Mouse (Mus musculus): ENCODE measurements around the gene Vti1a.

DNA sequence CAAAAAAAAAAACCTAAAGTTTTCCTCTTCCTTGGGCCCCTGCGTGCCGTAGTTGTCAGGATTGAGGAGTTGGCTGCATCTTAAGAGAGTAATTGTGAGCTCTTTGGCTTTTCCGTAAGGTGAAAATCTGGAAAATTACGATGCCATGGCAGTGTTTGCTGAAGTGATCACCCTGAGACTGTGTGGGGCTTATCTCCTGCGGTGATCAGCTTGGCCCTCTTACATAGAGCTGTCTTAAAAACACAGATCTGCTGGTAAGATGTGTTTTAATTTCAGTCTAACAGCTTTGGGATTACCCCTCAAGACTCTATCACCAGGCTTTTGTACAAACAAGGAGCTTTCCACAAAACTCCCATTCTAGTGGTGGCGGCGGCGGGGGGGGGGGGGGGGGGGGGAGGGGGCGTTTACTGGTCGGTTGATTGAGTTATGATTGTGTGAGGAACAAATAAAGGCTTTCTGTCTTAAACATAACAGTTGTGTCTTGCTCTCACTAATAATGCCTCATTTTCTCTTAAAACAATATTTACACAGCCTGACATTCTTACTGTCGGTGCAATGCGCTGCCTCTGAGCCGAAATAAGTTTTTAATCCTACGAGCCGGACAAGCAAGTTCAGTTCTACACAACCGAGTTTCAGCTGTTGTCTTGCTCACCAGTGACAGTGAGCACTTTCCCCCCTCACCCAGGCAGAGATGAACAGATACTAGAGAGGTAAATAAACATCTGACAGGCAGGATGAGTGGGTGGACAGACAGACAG lies 267.0 kb downstream of the Vti1a start:
- TF ChIP-seq NANOG (IDR thresholded peaks at IDR 0.05; ENCODE audit: borderline replicate concordance, low read length) (no peak), CTCF (conservative IDR thresholded peaks at IDR 0.05; ENCODE audit: low read length) (no peak), POU5F1 (IDR thresholded peaks at IDR 0.05; ENCODE audit: borderline replicate concordance, low read length) (no peak)
